Mouse (Mus musculus): ENCODE results near the gene Gsc2.
"Not testable (repeated sequence)": the region's sequence is repeated elsewhere in the genome, so short reads cannot be mapped to it uniquely, and the experiment has no call there.

Gsc2 gene

DNA sequence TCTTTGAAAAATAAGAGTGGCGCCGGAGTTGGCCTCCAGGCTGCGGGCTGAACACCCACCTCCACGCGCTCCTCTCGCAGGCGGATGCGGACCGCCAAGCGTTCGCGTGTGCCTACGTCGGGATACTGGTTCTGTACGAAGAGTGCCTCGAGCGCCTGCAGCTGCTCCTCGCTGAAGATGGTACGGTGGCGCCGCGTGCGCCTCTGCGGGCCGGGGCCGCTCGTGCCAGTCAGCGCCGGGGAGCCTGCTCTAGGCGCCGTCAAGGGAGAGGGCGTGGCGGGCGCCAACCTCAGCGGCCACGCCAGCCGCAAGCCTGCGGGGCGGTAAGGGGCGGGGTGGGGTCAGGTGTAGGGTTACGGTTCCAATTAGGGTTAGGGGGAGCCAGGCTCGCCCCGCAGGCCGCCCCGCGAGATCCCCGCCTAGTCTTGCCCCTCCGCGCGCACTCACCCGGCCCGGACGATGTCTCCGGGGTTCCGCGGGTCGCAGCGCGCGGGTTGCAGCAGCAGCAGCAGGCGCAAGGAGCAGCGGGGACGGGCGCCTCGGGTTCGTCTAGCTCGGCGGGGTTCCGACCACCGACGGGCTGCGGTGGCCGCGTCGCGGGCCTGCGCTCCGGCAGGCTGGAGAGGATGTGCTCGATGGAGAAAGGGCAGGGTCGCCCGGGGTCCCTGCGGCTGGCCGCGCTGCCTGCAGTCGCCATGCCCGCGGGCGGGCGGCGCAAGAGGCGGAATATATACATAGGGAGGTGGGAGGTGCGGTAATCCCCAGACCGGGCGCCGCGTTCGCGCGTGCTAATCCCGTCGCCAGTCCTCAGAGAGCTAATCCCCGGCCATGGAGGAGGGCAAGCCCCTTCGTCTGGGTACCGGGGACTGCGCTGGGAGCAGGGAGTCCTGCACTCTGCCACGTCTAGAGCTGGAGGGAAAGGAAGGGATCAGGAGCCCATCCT, at the start of gene Gsc2:
Gsc2 (minus strand) TSS at position 753 of the 943 bp plus-strand sequence.
- no peak for DNase-seq (ENCODE audit: low spot score in 2 of 2)

DNA sequence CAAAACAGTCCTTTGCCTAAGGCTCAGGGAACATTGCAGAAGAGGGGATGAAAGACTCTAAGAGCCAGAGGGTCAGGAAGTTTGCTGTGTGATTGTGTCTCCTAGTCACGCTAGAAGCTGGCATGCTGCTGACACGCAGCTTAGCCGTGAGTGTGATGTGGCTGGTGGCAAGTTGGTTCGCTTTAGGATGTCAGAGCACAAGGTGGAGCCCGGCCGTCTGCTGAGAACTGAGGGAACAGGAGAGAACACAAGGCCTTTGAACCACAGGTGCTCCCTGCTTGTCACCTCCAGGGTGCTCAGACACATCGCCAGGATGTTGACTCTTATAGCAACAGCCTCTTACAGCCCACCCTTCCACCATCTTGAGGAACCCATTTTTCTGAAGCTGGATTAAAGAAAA, 47.2 kb upstream of the Gsc2 start:
- no peak for DNase-seq (ENCODE audit: low spot score in 2 of 2)

DNA sequence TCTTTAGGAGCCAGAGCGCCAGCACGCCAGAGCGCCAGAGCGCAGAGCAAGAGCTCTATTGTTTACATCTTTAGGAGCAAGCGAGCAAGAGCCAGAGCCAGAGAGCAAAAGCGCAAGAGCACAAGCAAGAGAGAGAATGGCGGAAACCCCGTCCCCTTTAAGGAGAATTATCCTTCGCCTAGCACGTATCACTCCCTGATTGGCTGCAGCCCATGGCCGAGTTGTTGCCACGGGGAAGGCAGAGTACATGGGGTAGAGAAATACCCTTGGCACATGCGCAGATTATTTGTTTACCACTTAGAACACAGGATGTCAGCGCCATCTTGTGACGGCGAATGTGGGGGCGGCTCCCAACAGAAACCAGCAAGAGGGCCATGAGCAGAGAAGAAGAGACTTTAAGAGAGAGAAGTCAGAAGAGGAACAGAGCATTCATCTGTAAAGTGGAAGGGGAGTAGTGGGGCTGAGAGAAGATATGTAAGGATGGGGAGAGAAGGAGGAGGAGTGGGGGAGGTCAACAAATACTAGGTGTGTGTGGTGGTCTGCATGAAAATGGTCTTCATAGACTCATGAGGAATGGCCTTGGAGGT, 41.3 kb upstream of the Gsc2 start:
- not testable (repeated sequence) for DNase-seq (ENCODE audit: low spot score in 2 of 2)

DNA sequence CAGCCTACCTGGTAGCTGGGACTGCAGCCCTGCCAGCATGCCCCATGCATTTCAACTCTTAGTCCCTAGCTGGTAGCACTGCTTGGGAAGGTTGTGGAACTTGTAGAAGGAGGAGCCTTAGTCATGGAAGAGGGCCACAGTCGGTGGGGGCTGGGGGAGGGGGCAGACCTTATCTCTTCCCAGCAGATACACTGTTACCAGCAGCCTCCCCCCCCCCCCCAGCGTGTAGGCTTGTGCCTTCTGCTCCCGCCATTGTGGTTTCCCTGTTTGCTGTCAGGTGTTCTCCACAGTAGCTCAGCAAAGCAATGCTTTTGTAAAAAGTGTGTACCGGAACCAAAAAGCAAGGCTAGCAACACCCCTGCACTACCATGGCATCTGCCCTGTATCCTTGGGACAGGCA, 36.8 kb upstream of the Gsc2 start:
- no peak for DNase-seq (ENCODE audit: low spot score in 2 of 2)

DNA sequence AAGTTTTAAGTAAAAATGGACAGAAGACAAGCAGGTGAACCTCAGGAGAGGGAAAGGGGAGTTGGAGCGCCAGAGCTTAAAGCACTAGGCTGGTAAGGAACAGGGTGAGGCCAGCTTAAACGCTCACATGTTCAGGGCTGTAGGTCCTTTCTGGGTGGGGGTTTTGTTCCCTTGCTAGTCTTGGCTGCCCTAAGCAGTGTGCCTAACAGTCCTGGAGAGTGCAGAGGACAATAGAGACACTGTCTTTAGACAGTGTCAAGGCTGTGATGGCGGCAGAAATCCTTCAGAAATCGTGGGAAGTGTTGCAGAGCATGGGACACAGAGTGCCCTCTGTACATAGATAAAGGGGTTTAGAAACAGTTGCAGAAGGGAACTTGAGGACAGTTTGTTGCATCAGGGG, 35.2 kb upstream of the Gsc2 start:
- DNase-seq (ENCODE audit: low spot score in 2 of 2): no peak

DNA sequence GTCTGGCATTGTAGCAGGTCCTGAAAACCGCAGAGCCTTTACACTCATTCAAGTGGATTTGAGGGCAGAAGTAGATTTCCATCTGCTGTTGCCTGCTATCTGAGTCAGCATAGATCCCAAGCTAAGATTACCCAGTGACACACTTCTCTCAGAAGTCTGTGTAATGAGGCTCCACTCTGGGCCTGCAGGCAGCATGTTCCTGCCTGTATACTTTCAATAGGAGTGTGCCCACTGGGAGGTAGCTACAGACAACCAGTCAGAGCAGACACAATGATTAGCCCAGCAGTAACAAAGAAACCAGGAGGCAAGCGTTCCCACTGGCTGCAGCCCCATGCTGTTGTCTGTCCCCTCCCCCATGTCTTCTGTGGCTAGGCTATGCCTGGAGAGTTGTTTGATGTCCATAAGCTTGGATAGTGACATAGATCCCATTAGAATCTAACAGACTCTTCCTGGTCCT, 34.6 kb upstream of the Gsc2 start:
- DNase-seq (ENCODE audit: low spot score in 2 of 2): no peak

DNA sequence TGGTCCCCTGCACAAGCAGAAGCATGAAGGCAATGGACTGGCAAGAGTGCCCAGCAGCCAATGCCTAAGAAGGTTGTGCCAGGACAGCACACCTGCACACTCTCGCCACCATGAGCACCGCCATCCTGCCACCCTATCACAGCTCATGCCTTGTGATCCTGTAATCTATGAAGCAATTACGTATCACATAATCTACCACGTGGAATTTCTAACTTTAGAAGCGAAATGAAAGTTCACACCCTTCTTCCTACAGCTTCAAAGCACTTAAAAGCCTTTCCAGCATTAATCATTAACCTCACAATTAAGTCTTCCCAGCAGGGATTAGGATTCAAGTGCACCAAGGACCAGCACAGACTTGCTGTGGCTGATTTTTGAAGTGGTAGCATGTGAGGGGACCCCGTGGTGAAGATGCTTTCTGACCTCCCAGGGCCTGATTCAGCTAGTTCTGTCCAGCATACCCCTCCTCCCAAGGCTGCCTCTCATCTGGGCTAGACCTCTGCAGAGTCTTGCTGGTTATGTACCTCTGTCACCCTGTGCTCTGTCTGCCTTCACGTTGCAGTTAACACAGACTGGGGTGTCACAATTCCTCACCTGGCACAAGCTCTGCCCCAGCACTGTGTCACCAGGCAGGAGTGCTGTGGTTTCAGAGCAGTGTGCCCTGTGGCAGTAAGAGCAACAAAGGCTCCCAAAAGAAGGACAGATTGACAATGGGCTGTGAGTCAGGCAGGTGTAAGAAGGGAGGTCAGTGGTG, 30.4 kb upstream of the Gsc2 start:
- no peak for DNase-seq (ENCODE audit: low spot score in 2 of 2)

DNA sequence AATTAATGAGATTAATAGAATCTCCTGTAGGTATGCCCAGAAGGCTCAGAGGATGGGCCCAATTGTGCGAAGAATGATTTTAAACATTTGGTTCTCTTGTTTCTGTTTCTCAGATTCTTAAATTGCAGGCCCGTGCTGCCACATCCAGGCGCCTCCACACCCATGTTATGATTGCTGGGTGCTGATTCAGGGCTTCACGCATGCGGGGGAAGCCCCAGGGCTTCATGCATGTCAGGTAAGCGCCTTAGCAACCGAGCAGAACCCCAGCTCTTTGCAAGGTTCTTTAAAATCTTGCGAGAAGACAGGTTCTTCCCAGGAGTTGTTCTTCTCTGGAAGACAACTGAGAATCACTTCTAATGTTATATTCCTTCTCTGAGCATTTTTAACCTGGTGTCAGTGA, 28.6 kb upstream of the Gsc2 start:
- no peak for DNase-seq (ENCODE audit: low spot score in 2 of 2)

DNA sequence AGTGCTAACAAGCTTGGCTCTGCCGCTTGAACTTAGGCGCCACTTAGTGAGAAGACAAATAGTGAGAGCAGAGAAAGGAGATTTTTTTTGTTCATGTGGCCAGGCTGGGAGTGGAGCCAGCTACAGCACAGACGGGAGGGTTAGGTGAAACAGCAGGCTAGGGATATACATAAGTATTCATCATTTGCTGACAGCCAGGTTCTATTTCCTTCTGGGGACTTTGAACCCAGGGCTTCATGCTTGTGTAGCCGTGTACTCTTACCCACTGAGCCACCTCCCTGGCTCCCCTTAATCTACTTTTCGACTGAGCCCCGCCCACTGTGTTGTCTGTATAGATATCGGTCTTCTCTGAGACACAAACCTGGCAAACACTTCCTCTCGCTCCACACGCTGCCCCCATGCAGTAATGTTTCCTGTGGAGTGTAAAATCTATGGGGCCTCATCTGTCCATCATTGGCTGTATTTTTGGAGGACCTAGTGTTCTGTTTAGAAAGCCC, 24.4 kb upstream of the Gsc2 start:
- no peak for DNase-seq (ENCODE audit: low spot score in 2 of 2)

DNA sequence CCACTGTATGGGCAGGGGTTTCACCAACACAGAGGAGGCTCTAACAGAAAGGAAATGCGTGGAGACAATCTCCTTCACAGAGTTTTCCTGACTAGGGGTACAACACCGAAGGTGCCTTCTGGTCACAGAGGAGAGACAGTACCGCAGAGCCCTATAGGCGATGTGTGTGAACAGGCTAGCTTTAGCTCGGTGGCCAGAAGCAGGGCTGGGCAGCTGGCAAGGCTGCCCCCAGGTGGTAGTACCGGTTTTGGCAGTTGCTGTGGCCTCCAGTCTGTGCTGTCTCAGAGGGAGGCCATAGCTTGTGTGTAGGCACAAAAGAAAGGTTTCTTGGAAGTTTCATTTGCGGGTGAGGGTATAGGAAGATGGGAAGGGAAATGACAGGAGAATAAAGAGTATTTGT, 24.0 kb upstream of the Gsc2 start:
- no peak for DNase-seq (ENCODE audit: low spot score in 2 of 2)

DNA sequence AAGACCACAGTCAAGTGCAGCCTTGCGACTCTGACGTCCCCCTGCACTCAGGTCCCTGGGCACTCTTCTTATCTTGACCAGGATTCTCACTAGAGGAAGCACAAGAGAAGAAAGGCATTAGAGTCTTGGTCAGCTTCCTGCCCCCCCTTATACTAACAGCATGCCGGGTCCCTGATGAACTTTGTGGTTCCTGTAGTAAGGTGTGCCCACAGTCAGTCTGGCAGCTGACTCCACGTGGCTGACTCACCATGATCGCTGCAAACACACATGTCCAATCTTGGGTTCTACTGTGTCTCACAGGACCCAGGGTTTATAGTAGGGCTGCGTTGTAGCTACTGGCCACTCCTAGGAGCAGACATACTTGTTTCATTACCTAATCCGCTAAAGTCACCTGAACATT, 23.3 kb upstream of the Gsc2 start:
- no peak for DNase-seq (ENCODE audit: low spot score in 2 of 2)

DNA sequence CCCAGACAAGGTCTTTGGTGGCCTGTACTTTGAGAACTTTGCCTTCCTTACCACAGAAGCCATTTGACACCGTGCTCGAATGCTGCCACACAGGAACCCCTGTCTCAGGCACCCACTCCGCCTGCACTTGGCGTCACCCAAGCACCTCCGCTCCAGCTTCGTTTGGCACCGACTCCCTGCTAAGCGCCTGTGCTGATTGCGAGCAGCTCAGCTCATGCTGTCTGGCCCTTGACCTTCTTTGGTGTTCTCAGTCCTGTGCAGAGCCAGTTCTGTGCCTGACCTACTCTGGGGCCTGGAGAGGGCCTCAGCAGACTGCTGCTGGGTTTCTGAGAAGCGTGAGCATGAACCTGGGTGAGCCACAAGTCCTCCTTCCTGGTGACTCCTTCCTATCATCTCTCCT, 21.9 kb upstream of the Gsc2 start:
- DNase-seq (ENCODE audit: low spot score in 2 of 2): no peak

DNA sequence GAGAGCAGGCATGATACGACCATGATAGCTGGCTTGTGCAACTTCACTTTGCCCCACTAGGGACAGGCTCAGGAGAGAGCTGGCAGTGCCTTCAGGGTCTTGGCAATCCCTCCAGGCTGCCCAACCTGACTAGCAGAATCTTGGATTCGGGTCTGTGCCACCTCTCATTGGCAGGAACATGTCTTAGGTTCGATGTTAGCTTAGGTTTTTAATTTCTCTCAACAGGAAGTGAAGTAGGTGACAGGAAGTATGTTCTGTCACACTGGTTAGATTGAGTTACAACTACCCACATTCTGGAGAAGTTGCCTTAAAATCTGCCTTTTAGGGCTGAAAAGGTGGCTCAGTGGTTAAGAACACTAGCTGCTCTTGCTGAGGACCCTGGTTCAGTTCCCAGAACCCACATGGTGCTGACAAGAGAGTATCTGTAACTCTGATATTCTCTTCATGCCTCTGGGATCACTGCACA, 19.6 kb upstream of the Gsc2 start:
- DNase-seq (ENCODE audit: low spot score in 2 of 2): no peak

DNA sequence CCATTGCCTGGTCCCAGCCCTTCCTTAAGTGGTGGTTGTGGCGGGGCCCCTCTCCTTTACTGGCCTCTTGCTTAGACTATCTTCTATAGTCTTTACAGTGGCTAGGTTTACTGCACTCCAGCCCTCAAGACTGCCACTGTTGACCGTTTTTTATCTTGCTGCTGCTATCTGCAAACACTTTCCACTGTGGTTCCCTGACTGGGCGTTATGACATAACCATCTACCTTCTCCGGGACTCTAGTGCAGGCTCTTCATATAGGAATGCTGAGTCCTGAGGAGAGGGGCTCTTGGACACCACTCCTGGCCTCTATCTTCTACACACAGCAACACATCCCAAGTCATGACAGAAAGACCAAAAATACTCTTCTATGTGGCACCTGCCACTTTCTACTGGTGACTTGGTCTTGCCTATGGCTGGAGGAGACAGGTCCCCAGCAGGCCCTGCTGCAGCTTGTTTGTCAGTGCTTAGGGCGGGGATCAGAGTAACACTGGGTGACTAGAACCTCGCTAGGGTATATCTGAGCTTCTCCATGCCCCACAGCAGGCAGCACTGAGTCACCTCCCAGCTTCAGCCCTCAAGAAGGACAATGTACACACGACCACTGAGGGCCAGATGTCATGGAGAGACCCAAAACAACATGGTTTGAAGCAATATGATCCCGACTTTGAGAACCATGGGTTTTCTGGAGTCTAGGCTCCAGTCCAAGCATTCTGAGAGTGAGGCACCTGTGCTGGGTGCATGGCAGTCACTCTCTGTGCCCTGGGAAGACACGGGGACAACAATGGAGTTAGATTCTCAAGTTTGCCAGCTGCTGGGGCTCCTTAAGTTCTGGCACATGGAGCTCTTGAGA, 19.0 kb upstream of the Gsc2 start:
- no peak for DNase-seq (ENCODE audit: low spot score in 2 of 2)

DNA sequence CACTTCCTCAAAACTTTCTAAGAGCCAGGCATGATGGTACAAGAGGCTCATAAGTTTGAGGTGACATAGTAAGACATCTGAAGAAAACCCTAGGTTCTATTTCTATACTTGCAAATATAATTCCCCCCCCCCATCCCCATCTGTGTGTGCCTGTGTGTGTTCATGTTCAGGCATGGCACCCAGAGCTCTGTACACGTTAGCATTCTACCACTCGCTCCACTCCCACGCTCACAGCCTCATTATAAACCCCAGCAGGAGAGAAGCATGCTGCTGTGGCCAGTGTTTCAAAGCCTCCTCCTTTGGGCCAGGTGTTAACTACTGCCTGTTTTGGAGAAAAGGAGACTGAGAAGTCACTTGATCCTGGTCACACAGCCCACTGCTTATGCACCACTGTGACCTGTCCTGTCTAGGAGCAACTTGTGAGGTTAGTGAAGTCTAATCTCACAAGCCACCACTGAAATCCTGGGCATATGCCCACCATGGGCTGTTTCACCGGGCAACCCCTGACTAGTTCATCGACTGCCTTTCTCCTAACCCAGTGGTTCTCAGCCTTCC, 17.1 kb upstream of the Gsc2 start:
- no peak for DNase-seq (ENCODE audit: low spot score in 2 of 2)

DNA sequence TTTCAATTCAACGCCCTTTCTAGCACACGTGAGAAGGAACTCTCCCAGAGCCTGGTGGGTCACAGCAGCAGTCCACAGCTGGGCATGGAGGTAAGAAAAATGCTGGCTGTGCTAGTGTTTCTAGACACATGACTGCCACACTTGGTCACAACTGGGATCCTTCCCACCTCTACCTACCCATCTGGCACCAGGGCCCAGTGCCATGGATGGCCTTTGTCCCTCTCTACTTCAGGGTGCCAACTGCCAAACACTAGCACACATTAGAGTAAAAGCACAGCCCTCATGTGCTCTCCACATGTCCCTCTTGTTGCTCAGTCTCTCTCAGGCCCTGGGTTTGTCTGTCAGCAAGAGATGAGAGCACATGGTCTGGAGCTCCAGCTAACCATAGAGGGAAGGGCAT, 14.8 kb upstream of the Gsc2 start:
- no peak for DNase-seq (ENCODE audit: low spot score in 2 of 2)

DNA sequence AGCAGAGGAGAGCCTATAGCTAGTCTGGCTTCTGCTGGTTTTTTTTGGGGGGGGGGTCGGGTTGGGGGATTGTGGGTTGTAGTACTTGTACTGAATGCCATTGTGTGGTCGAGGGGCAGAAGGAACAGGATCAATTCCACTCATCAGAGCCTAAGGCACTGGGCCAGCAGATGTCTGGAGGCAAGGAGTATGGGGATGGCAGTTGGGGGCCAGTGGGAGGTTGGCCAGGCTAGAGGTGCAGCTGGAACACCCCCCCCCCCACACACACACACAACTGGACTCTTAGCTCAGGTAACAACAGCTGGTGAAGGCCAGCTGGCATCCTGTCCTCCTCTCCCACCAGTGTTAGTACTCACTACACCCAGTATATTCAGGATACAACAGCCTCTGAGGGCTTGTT, 14.4 kb upstream of the Gsc2 start:
- DNase-seq (ENCODE audit: low spot score in 2 of 2): no peak

DNA sequence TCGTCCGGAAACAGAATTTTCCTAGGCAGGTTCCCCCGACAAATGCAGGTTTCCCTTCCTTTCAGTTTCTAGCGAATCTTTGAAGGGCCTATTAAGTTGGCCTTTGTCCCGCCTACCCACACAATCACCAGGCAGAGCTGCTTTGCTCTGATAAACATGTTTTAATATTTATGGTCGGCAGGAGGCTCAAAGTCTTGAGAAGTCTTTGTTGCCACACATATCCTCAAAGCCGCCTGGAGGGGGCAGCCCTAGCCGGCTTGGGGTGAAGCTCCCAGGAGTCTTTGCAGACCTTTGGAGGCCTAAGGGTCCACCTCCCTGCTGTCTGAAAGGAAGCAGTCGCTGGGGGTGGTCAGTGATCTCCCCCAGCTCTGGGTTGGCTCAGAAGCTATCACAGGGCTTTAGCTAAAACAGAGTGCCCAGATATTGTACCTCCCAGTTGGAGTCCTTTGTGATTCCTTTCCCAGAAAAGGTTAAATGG, 13.8 kb upstream of the Gsc2 start:
- DNase-seq (ENCODE audit: low spot score in 2 of 2): peak in 1 of 2 experiments; percentile 25

DNA sequence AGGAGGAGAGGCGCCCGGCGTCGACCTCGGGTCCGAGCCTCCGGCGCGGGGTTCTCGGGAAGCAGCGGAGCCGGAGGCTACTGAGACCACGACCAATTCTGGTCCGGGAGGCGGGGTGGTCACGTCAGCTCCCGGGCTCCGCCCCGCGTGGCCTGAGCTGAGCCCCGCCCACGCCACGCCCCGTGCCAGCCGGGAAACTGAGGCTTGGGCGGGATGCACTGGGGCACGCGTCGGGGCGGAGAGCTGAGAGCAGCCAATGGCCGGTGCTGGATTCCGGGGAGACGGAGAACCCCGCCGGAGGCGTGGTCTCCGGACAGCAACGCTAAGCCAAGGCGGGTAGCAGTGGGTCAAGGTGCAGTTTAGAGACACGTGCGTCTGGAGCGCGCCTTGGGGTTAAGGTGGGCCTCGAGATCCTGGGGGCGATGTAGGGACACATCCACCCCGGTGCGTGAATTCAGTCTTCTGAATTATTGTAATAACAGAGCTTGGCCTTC, 13.3 kb upstream of the Gsc2 start, which contains the start of gene Slc25a1:
Slc25a1 (minus strand) TSS at position 133 of the 494 bp plus-strand sequence.
- peak; percentile 72 to 76 for DNase-seq (ENCODE audit: low spot score in 2 of 2)

DNA sequence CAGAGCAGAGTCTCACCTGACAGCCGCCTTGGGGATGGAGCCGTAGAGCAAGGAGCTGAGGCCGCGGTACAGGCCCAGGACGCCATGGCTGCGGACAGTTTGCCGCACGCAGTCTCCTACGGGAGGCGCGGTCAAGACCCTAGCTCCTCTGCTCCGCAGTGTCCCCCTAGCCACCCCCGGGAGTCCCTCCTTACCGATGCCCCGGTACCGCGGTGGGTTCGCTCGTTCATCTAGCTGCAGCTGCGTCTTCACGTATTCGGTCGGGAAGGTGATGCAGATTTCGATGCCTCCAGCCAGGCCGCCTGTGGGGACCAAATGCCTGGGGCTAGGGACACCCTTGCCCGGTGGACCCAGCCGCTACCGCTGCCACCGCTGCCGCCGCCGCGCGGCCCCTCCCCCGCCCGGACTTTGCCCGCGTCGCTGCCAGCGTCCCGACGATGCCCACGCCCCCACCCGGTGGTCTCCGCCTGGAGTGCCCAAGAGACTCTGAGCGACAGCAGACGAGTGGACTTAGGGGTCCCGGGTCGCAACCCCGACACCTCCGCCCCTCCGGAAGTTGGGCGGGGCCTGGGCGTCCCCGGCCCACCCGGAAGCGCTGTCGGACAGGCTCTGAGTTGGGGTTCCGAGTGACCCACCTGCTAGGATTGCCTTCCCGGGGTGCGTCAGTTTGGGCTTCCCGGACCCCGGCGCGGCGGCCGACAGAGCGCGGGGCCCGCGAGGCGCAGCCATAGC, 12.7 kb upstream of the Gsc2 start:
- no peak for DNase-seq (ENCODE audit: low spot score in 2 of 2)

Data from frontal cortex, postnatal 25 days (tissue).